Mouse (Mus musculus): ENCODE data around the gene March9.

GRCm38 (mm10) chr10:127073981-127074380, 14.0 kb upstream of the March9 start:
- TF ChIP-seq CTCF (IDR thresholded peaks at IDR 0.05; ENCODE audit: low read depth) (no peak), EP300 (IDR thresholded peaks at IDR 0.05; ENCODE audit: low read depth) (no peak)

Measured in heart, postnatal 0 days (tissue).